Mouse (Mus musculus): ENCODE measurements around the gene Foxa2.
A peak's percentile ranks its signal among the peaks of the same experiment; 100 is the strongest.

Gene Foxa2

GRCm38 (mm10) chr2:148004554-148005521 is 41.9 kb downstream of the Foxa2 start:
- DNase-seq (ENCODE audit: low spot score in 2 of 2): no peak

- DNase-seq (ENCODE audit: low spot score in 2 of 2): no peak
These were observed 43.3 kb downstream of the Foxa2 start for GRCm38 (mm10) chr2:148003511-148003910.

GRCm38 (mm10) chr2:147998206-147998966 is 48.4 kb downstream of the Foxa2 start:
- no peak for DNase-seq (ENCODE audit: low spot score in 2 of 2)

GRCm38 (mm10) chr2:147996781-147997180 is 50.0 kb downstream of the Foxa2 start:
- no peak for DNase-seq (ENCODE audit: low spot score in 2 of 2)

- no peak for DNase-seq (ENCODE audit: low spot score in 2 of 2)
These were observed 52.9 kb downstream of the Foxa2 start for GRCm38 (mm10) chr2:147993821-147994220.

GRCm38 (mm10) chr2:147992935-147993679 is 53.7 kb downstream of the Foxa2 start:
- DNase-seq (ENCODE audit: low spot score in 2 of 2): peak in 1 of 2 experiments; percentile 10
